Mouse (Mus musculus): ENCODE results near the gene Mapre1. TPM values are rescaled to one million over a fixed set of nuclear protein-coding genes. Genes with fewer than 3 reads are reported as not detected.

Mapre1 gene
- total RNA-seq, 1 experiment from 2014 or later, result 134 TPM

DNA sequence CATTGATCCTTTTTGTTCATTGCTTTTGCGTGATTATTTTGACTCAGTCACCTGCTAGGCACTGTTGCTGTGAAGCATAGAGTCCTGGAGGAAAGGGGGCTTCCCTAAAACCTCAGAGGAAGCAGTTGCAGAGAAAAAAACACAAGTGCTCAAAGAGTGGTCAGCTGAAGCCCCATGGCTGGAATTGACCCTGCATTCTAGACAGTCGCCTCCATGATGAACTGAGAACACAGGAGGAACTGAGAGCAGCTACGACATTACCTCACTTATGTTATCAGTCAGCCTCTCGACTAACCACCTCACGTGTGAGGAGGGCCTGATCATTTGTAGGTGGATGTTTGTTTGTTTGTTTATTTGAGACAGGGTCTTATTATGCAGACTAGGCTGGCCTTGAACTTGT is 21.0 kb downstream of the Mapre1 start:
- no peak for ATAC-seq (replicated peaks in 1 of 2; ENCODE audit: insufficient read depth in 1 of 2, low FRiP score in 2 of 2, low TSS enrichment in 1 of 2, low read depth in 1 of 2, poor library complexity in 2 of 2, severe bottlenecking in 2 of 2)

DNA sequence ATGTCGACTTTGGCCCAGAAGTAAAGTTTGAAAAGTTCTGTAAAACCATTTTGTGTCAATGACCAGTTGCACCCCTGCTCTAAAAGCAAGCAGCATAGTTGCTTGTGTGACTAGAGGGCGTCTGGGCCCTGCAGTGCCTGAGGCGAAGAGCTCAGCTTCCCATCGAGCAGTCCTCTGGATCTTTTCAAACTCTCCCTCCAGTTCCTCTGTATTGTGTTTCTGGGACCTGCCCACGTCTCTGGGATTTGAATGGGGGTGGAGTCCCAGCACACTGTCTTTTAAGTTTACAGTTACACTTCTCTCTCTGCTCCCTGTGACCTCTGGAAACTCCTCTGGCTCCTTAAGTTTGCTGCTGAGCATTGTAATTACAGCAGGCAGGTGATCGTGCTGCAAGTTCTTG is 26.4 kb downstream of the Mapre1 start:
- ATAC-seq (replicated peaks in 1 of 2; ENCODE audit: insufficient read depth in 1 of 2, low FRiP score in 2 of 2, low TSS enrichment in 1 of 2, low read depth in 1 of 2, poor library complexity in 2 of 2, severe bottlenecking in 2 of 2), result no peak

GRCm38 (mm10) chr2:153768881-153769280 is 27.8 kb downstream of the Mapre1 start:
- no peak for ATAC-seq (replicated peaks in 1 of 2; ENCODE audit: insufficient read depth in 1 of 2, low FRiP score in 2 of 2, low TSS enrichment in 1 of 2, low read depth in 1 of 2, poor library complexity in 2 of 2, severe bottlenecking in 2 of 2)

GRCm38 (mm10) chr2:153772950-153773349 is 31.9 kb downstream of the Mapre1 start:
- ATAC-seq (replicated peaks in 1 of 2; ENCODE audit: insufficient read depth in 1 of 2, low FRiP score in 2 of 2, low TSS enrichment in 1 of 2, low read depth in 1 of 2, poor library complexity in 2 of 2, severe bottlenecking in 2 of 2), result no peak

DNA sequence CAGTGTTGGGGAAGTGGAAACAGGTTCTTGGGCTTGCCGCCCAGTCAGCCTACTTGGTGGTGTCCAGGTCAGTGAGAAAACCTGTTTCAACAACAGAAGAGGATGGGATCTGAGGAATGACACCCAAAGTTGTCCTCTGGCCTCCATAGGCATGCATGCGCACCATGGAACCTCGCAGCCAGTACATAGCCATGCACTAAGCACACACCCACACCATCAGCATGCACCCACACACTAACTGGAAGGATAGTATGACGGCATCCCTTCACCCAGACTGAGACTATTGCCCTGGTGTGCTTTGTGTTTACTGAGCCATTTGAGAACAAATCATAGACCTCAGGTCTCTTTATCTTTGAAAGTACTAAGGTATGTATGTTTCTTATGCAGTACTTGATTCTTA is 34.4 kb downstream of the Mapre1 start:
- ATAC-seq (replicated peaks in 1 of 2; ENCODE audit: insufficient read depth in 1 of 2, low FRiP score in 2 of 2, low TSS enrichment in 1 of 2, low read depth in 1 of 2, poor library complexity in 2 of 2, severe bottlenecking in 2 of 2), result no peak

DNA sequence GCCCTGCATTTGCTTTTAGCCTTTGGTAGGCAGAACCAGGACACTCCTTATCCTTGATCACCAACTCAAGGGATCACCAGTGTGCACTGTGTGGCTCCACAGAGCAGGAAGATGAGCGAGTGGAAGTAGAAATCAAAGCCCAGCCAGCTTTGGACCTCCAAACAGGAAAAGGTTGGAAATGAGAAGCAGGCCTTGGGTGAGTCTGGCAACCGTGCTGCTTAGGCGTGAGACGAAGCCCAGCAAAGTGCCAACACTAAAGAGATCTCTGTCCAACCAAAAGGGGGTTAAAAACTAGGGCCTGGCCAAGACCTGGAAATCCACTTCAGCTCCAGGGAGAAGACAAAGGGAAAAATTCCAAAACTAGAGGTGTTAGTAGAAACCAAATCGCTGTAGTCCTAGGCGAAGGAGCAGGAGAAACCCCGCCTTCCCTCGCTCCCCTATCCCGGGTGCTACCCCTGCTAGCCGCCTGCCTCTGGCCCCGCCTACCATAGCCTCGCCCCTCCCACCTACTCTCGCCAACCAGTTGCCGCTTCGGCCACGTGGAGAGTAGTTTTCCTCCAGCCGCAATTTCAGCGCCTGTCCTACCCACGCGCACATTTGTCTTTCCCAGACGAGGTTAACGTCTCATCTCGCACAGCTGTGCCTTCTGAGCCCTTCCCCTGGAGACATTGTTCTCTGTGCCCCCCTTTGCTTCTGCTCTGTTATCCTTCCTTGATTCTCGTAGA is 37.7 kb downstream of the Mapre1 start:
- peak; percentile 90 to 94 for ATAC-seq (replicated peaks in 1 of 2; ENCODE audit: insufficient read depth in 1 of 2, low FRiP score in 2 of 2, low TSS enrichment in 1 of 2, low read depth in 1 of 2, poor library complexity in 2 of 2, severe bottlenecking in 2 of 2)

DNA sequence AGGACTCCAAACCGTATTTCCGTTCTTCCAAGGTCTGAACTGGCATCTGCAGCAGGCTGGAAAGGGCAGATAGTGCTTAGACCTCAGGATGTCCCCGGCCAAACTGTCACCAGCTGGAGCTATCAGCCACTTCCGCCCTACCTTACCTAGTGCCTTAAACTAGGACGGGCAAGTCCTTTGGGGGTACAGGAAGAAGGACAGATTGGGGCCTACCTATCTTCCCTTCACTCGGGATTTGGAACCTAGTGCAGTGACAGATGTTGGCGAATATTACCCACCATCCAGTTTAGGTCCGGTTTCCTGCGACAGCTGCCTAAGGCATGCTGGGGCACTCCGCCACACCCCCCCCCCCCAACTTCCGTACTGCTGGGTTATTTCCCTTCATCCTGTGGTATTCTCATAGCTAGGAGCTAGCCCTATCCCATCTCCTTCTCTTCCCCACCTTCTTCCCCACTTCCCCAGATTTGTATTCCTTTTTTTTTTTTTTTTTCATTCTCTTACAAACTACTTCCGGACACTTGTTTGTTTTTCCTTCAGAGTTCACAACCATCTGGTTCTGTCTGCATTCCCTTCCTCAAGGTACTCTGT is 38.4 kb downstream of the Mapre1 start, which contains the start of gene Efcab8:
Efcab8 (plus strand) TSS at position 538 of the 588 bp plus-strand sequence.
- peak; percentile 27 to 29; a peak in 2 of 4 replicates for ATAC-seq (replicated peaks in 1 of 2; ENCODE audit: insufficient read depth in 1 of 2, low FRiP score in 2 of 2, low TSS enrichment in 1 of 2, low read depth in 1 of 2, poor library complexity in 2 of 2, severe bottlenecking in 2 of 2)

DNA sequence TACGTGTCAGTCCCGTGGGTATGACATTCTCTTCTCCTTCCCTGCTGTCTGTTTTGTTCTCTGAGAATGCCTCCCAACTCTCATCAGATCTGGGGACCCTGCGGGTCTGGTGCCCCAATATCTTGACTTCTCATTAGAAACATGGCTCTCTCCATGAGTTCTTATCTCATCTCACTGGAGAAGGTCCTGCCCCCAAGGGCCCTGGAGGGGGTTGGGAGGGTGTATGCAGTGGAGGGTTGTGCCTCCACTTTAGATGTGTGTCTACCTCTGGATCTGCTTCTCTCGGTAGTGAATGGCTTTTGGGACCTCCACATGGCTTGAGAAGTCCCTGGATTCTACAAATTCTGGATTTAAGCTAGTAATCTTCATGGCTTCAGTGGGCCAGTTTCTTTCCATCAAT is 40.1 kb downstream of the Mapre1 start:
- no peak for ATAC-seq (replicated peaks in 1 of 2; ENCODE audit: insufficient read depth in 1 of 2, low FRiP score in 2 of 2, low TSS enrichment in 1 of 2, low read depth in 1 of 2, poor library complexity in 2 of 2, severe bottlenecking in 2 of 2)

- 0 out of 4 replicates have a peak, but pooled peaks of 1 of the 2 experiments have one; percentile 46 for ATAC-seq (replicated peaks in 1 of 2; ENCODE audit: insufficient read depth in 1 of 2, low FRiP score in 2 of 2, low TSS enrichment in 1 of 2, low read depth in 1 of 2, poor library complexity in 2 of 2, severe bottlenecking in 2 of 2)
Observed at GRCm38 (mm10) chr2:153784668-153785067, 43.6 kb downstream of the Mapre1 start.

GRCm38 (mm10) chr2:153793366-153793765 is 52.3 kb downstream of the Mapre1 start:
- ATAC-seq (replicated peaks in 1 of 2; ENCODE audit: insufficient read depth in 1 of 2, low FRiP score in 2 of 2, low TSS enrichment in 1 of 2, low read depth in 1 of 2, poor library complexity in 2 of 2, severe bottlenecking in 2 of 2), result no peak

GRCm38 (mm10) chr2:153795090-153795489 is 54.0 kb downstream of the Mapre1 start:
- ATAC-seq (replicated peaks in 1 of 2; ENCODE audit: insufficient read depth in 1 of 2, low FRiP score in 2 of 2, low TSS enrichment in 1 of 2, low read depth in 1 of 2, poor library complexity in 2 of 2, severe bottlenecking in 2 of 2), result no peak

DNA sequence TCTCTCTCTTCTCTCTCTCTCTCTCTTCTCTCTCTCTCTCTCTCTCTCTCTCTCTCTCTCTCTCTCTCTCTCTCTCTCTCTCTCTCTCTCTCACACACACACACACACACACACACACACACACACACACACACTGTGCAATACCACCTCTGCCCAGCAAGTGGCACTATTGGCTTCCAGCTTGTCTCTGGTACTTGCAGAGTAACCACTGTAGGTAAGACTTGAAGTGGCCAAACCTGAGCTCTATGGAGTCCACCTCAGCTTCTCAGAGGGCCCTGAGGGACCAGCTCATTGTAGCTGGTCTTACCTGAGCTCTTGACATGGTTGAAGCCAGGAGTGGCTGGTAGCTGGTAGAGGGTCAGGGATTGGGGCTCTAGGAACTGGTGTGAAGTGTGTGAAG is 66.4 kb downstream of the Mapre1 start:
- ATAC-seq (replicated peaks in 1 of 2; ENCODE audit: insufficient read depth in 1 of 2, low FRiP score in 2 of 2, low TSS enrichment in 1 of 2, low read depth in 1 of 2, poor library complexity in 2 of 2, severe bottlenecking in 2 of 2), result 0 out of 4 replicates have a peak, but pooled peaks of 1 of the 2 experiments have one; percentile 58

- ATAC-seq (replicated peaks in 1 of 2; ENCODE audit: insufficient read depth in 1 of 2, low FRiP score in 2 of 2, low TSS enrichment in 1 of 2, low read depth in 1 of 2, poor library complexity in 2 of 2, severe bottlenecking in 2 of 2), result no peak
Observed at GRCm38 (mm10) chr2:153808146-153808545, 67.1 kb downstream of the Mapre1 start.

DNA sequence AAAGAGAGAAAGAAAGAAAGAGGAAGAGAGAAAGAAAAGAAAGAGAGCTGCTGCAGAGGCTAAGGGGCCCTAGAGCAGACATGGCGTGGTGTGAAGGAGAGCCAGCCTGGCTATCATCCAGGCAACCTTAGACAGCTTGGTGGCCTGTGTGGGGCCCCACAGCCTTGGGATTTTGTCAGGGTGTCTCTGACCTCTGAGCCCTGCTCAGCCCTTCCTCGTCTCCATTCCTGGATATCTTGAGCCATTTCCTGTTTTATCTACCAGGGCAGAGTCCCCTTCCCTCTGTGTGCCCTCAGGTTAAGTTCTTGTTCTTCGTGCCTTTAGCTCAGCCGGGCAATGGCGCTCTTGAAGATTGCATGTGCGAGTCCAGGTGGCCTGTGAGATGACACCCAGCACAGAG is 67.8 kb downstream of the Mapre1 start:
- no peak for ATAC-seq (replicated peaks in 1 of 2; ENCODE audit: insufficient read depth in 1 of 2, low FRiP score in 2 of 2, low TSS enrichment in 1 of 2, low read depth in 1 of 2, poor library complexity in 2 of 2, severe bottlenecking in 2 of 2)

DNA sequence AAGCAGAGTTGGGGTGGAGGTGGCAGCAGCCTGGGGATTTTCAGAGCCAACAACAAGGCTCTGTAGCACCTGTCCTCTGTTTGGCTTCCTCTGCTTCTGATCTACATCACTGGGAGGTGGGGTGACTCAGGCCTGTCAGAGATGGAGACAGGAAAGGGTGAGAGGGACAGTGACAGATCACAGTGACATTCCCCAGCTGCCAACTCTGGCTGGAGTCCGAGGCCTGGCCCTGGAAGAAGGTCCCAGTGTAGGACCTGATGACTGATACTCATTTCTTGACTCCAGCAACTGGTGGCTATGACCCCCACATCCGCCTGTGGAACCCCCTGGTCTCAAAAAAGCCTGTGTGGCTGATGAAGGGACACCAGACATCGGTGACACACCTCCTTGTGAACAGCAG is 68.8 kb downstream of the Mapre1 start:
- ATAC-seq (replicated peaks in 1 of 2; ENCODE audit: insufficient read depth in 1 of 2, low FRiP score in 2 of 2, low TSS enrichment in 1 of 2, low read depth in 1 of 2, poor library complexity in 2 of 2, severe bottlenecking in 2 of 2), result no peak

GRCm38 (mm10) chr2:153822005-153822543 is 81.0 kb downstream of the Mapre1 start:
- ATAC-seq (replicated peaks in 1 of 2; ENCODE audit: insufficient read depth in 1 of 2, low FRiP score in 2 of 2, low TSS enrichment in 1 of 2, low read depth in 1 of 2, poor library complexity in 2 of 2, severe bottlenecking in 2 of 2), result no peak

Data from hematopoietic stem cell, adult 5-6 weeks (primary cell).